Mouse (Mus musculus) megakaryocyte, embryonic 14.5 days (primary cell): ENCODE data around the gene Shroom4.

Experiments used
- FLI1 ChIP-seq: IDR thresholded peaks from 2 replicates; pipeline ENCODE4 v1.6.1; 2012; ENCODE audit warnings: low read length, inconsistent platforms, mixed read lengths
- GATA1 ChIP-seq: IDR thresholded peaks from 3 replicates; pipeline ENCODE4 v1.6.1; 2012; ENCODE audit warnings: mixed read lengths, low read length, inconsistent platforms, borderline replicate concordance

- no peak for TF ChIP-seq FLI1
- TF ChIP-seq GATA1: no peak
Measured at GRCm38 (mm10) chrX:6415936-6416335, 16.3 kb downstream of the Shroom4 start.
